Mouse (Mus musculus) left cerebral cortex, postnatal 36 days (tissue): ENCODE data around the gene Endov. TPM values are rescaled to one million over a fixed set of nuclear protein-coding genes. Genes with fewer than 3 reads are reported as not detected.
A peak's percentile ranks its signal among the peaks of the same experiment; 100 is the strongest.

ENCODE experiments used
- DNase-seq, 2 experiments: peaks; one replicate each; pipeline ENCODE4 v3.0.0; 2021 to 2022; ENCODE audit warnings: low spot score in 2 of 2, mixed read lengths in 1 of 2
- intact Hi-C: fragments of 180-260 bp; cut with DNase I; formaldehyde crosslinking; loops from one replicate; pipeline ENCODE4 v1.15.1; 2025
- total RNA-seq, 2 experiments: library from RNA; stranded (reverse); gene quantifications; 2 replicates each; pipeline ENCODE4 v1.2.3; 2021

The Endov gene
- total RNA-seq, 2 experiments from 2014 or later = 30.6 to 31.0 TPM

DNA sequence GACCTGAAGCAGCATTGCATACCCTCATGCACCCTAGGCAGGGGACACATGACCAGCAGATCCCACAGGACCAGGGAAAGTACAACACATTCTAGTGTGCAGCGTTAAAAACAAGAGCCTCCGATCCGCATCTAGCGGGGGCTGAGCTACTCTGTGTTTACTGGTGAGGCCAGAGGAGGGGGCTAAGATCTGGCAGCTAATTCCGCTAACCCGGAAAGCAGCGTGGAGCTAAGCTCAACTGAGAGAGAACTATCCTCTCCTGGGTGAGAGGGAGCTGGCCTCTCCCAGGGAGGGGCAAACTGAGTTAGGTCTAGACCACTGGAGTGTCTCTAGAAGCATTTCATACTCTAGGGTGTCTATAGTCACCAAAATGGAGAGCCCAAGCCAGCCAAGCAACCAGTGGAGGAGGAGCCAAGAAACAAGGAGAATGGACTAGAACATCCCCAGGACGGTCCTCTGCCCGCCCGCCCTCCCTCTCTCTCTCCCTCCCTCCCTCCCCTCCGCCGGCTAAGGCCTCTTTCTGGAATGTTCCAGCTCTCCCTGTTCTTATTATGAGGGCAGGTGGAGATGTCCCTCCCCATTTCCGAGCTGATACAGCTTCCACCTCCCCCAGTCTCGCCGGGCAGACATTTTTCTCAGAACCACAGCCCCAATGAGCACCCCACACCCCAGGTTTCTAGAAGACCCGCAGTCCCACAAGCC, 52.8 kb downstream of the Endov start:
- intact Hi-C loops = no loop called here
- DNase-seq = no peak

- DNase-seq = no peak
Observed at GRCm38 (mm10) chr11:119544518-119545105, 53.5 kb downstream of the Endov start.

GRCm38 (mm10) chr11:119545281-119545680, 54.1 kb downstream of the Endov start:
- intact Hi-C loops = loop anchor here (5.0 kb wide), 4 partner anchors 57 to 362 kb away; partner anchors contain the start of gene Rptor
- no peak for DNase-seq

More at GRCm38 (mm10) chr11:119544518-119545105, 53.5 kb downstream of the Endov start:
- intact Hi-C loops = loop anchor here (5.0 kb wide), 4 partner anchors 58 to 363 kb away; partner anchors contain the start of gene Rptor

DNA sequence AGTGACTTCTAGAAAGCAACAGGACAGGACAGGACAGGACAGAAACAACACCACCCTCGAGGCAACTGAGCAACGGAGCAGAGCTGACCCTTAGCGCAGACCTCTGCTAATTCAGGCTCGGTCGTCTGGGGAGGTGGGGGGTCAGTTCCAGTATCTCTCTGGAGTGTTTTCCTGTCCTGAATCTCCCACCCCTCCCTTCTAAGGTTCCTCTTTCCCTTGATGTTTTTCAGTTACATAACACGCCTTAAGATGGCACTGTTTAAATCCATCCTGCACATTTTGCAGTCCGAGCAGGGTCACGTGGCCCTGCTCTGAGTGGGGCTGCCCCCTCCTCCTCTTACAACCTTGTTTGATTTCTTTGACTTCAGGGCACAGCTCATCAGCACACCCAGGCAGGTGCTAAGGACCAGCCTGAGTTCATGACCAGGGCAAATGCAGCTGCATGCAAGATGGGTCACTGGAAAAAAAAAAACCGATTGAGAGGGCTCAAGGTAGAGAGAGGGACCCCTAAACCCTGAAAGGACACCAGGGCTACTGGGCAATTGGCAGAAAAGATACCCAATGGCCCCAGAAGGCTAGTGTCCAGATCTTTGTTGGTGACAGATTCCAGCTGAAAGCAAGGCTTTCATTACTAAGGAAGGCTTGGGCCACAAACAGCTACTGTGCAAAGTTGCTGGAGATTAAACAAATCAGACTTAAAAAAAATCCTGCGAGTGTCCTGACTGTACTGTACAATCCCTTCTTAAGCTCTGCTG, 54.8 kb downstream of the Endov start:
- no peak for DNase-seq
- intact Hi-C loops = loop anchor here (2.0 to 5.0 kb wide), 5 partner anchors 31 to 361 kb away; partner anchors contain the start of gene Rptor

DNA sequence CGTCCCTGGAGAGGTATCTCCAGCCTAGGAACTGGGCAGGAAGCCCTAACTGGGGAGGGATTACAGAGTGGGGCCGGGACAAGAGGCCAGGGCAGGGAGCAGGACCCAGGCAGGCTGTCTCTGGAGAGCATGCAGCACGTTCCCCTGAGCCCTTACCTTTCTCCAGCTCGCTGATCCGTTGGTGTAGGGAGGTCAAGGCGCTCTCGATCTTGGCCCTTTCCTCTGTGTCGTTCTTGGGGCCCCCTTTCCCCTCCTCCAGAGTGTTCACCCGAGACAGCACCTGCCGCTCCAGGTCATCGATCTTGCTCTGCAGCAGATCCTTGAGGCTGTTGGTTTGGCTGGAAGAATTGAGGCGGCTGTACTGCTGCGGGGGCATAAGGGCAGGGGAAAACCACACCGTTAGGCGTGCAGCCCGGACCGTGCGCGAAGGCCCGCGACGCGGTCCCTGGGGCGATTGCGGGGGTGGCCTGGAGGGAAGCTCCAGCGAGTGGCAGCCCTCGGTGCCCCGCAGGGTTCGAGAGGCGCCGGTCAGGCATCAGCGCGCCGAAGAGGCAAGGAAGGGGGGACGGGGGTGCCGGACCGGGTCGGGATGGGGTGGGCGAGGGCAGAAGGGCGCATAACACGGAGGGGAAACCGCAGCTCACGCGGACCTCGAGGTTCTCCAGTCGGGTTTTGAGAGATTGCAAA, 55.5 kb downstream of the Endov start:
- intact Hi-C loops = loop anchor here (2.0 to 5.0 kb wide), 5 partner anchors 32 to 361 kb away; partner anchors contain the start of gene Rptor

GRCm38 (mm10) chr11:119547183-119547921, 56.2 kb downstream of the Endov start, which contains the start of gene Nptx1:
Gene Nptx1 (minus strand): TSS chr11:119547753.
- intact Hi-C loops = loop anchor here (2.0 to 5.0 kb wide), 5 partner anchors 33 to 360 kb away; partner anchors contain the start of gene Rptor

More for the DNA sequence above, 55.5 kb downstream of the Endov start:
- DNase-seq = no peak

DNA sequence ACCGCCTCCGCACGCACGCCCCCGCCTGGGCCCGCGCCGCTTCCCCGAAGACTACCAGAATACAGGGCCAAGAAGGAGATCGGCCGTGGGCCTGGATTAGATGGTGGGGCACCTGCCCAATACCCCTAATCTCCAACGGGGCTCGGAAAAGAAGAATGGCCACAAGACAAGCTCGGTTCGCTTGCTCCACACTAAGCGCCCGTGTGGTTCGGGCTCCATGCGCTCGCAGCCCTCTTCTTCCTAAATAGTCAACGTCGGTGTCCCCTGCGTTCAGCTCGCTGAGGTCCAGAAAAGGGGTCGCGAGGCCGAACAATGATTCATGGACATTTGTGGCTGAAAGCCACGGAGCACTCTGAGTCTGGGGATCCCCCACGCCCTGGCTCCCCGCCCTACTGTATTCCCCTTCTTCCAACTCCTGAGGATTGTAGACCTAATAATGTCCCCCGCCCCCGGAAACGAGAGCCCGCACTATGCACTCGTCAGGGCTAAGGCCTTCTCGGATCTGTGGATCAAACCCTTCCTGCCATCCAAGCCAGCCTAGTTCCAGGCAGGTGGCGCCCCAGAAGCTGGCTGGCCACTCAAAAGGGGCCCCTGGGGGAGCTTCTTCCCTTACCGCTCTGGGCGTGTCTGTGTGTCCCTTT, 56.9 kb downstream of the Endov start:
- intact Hi-C loops = loop anchor here (2.0 to 5.0 kb wide), 5 partner anchors 33 to 359 kb away; partner anchors contain the start of gene Rptor
- peak; percentile 40 to 53 for DNase-seq

More at GRCm38 (mm10) chr11:119547183-119547921, 56.2 kb downstream of the Endov start, which contains the start of gene Nptx1:
- DNase-seq = peak; percentile 79 to 86

- intact Hi-C loops = loop anchor here (5.0 kb wide), 4 partner anchors 53 to 358 kb away; partner anchors contain the start of gene Rptor
- DNase-seq = peak in 1 of 2 experiments; percentile 39
Observed at GRCm38 (mm10) chr11:119548741-119549370, 57.7 kb downstream of the Endov start.

- peak in 1 of 2 experiments; percentile 46 for DNase-seq
- intact Hi-C loops = loop anchor here (5.0 kb wide), 4 partner anchors 53 to 358 kb away; partner anchors contain the start of gene Rptor
Observed at GRCm38 (mm10) chr11:119549371-119549811, 58.2 kb downstream of the Endov start.

- intact Hi-C loops = no loop called here
- DNase-seq = no peak
Observed at GRCm38 (mm10) chr11:119550546-119551335, 59.6 kb downstream of the Endov start.

GRCm38 (mm10) chr11:119551468-119551867, 60.3 kb downstream of the Endov start:
- intact Hi-C loops = no loop called here
- no peak for DNase-seq

DNA sequence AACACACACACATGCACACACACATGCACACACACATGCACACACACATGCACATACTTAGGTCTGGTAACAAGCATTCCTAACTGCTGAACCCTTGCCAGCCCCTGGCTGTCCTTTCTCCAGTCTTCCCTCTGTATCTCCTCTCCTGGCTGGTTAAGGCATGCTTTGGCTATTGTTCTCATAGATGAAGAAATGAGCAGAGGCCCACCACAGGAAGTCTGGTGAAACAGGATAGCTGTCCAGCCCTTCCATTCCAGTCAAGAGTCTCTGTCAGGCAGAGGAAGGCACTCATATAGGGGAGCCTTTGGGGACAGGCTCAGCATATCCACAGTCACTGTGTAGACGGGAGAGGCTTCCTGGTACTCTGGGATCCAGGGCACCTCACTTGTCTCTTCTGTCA, 61.2 kb downstream of the Endov start:
- intact Hi-C loops = no loop called here
- no peak for DNase-seq

DNA sequence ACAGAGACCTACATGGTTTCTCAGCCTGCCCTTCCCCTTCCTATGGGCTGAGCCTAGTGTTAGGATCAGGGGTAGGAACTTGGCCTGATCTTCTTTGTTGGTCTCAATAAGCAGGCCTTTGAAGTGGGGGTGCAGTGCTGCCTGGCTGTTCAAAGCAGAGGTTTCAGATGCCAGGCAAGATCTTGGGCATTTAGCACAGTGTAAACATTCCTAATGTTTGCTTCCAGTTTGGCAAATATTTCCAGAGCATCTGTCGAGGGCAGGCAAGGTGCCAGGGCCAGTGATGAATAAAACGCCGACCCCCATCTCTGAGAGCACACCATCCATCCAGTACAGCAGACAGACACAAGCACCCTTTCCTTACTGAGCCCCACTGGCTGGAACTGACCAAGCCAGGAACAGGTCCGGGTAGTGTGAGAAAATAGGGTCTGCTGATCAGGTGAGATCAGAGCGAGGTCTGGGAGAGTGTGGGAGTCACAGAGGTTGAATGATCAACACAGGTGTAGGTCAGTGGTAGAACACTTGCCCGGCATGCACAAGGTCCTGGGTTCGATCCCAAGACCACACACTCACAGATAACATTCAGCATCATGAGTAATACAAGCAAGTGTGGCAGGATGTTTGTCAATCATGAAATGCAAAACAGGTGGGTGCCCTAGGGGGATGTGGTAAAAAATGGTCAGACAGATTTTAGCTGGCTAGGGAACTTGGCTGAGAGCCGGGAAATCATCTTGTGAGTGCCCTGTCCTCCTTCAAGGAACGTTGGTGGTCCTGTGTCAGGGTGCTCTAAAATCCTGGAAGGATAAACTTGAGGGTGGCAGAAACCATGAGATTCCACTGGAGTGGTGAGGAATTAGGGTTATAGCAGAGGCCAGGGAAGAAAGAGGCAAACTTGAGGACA, 62.0 kb downstream of the Endov start:
- intact Hi-C loops = no loop called here
- no peak for DNase-seq

- intact Hi-C loops = no loop called here
- DNase-seq = no peak
Observed at GRCm38 (mm10) chr11:119554706-119555105, 63.6 kb downstream of the Endov start.

GRCm38 (mm10) chr11:119555170-119555569, 64.0 kb downstream of the Endov start:
- no peak for DNase-seq
- intact Hi-C loops = no loop called here
